Mouse (Mus musculus) lung, embryonic 15.5 days (tissue): Measurements from ENCODE around the gene Cd302. TPM values are rescaled to one million over a fixed set of nuclear protein-coding genes. Genes with fewer than 3 reads are reported as not detected.

Experiments
- ATAC-seq: fragments of 200-750 bp; cut with Nextera tagmentation; 2 replicates; pipeline ENCODE4 v1.8.0; 2017; ENCODE audit warnings: moderate number of reproducible peaks, borderline replicate concordance; ENCODE audit not compliant: low FRiP score, low TSS enrichment; ENCODE audit errors: extremely low read depth
- H3K27ac ChIP-seq: fragments of 300-500 bp; sonication (generic); 2 replicates; pipeline ENCODE4 v1.5.1; 2015; ENCODE audit warnings: moderate library complexity, mild to moderate bottlenecking, inconsistent platforms
- H3K27me3 ChIP-seq: fragments of 300-500 bp; sonication (generic); 2 replicates; pipeline ENCODE4 v1.6.1; 2015; ENCODE audit warnings: inconsistent platforms
- H3K36me3 ChIP-seq: fragments of 300-500 bp; sonication (generic); 2 replicates; pipeline ENCODE4 v1.6.1; 2015; ENCODE audit warnings: inconsistent platforms
- H3K4me1 ChIP-seq: fragments of 300-500 bp; sonication (generic); 2 replicates; pipeline ENCODE4 v1.6.1; 2015; ENCODE audit warnings: inconsistent platforms
- H3K4me2 ChIP-seq: fragments of 300-500 bp; sonication (generic); 2 replicates; pipeline ENCODE4 v1.6.1; 2015; ENCODE audit warnings: inconsistent platforms, mild to moderate bottlenecking, moderate library complexity
- H3K4me3 ChIP-seq: fragments of 300-500 bp; sonication (generic); 2 replicates; pipeline ENCODE4 v1.5.1; 2015; ENCODE audit warnings: mild to moderate bottlenecking, inconsistent platforms
- H3K9ac ChIP-seq: fragments of 300-500 bp; sonication (generic); 2 replicates; pipeline ENCODE4 v1.6.1; 2015; ENCODE audit warnings: inconsistent platforms
- H3K9me3 ChIP-seq: fragments of 300-500 bp; sonication (generic); 2 replicates; pipeline ENCODE4 v1.6.1; 2016; ENCODE audit warnings: inconsistent platforms
- WGBS: fragments of 180-500 bp; shearing (Covaris S2); methylation state at CpG from one replicate; pipeline ENCODE4 v1.1.7; 2015; 5-methylcytosine and 5-hydroxymethylcytosine counted together
- polyA plus RNA-seq: library from polyadenylated mRNA; unstranded; fragments of >200 nt; fragmentation: Nextera tagmentation; extraction: Ambion mirVana; gene quantifications from 2 replicates; pipeline ENCODE4 v1.2.1, GENCODE M21; 2015

Gene Cd302
- polyA plus RNA-seq, 1 experiment from 2014 or later: 46.3 TPM

GRCm38 (mm10) chr2:60210821-60211220 lies 73.5 kb downstream of the Cd302 start:
- Histone ChIP-seq H3K9ac (peak overlapping the region; percentile 96), H3K4me1 (peaks cover 30% of the 10 kb centered on the region), H3K4me3 (peak overlapping the region; percentile 90), H3K9me3 (no peaks in the 10 kb centered on the region), H3K27ac (peak overlapping the region; percentile 85; the same call in 1 of the 2 replicates), H3K36me3 (peaks cover 5% of the 10 kb centered on the region; the same call in 1 of the 2 replicates), H3K27me3 (no peaks in the 10 kb centered on the region), H3K4me2 (peak overlapping the region; percentile 60)
- WGBS: 9% methylated on average over 5 of the region's 5 CpGs
- ATAC-seq: no peak

DNA sequence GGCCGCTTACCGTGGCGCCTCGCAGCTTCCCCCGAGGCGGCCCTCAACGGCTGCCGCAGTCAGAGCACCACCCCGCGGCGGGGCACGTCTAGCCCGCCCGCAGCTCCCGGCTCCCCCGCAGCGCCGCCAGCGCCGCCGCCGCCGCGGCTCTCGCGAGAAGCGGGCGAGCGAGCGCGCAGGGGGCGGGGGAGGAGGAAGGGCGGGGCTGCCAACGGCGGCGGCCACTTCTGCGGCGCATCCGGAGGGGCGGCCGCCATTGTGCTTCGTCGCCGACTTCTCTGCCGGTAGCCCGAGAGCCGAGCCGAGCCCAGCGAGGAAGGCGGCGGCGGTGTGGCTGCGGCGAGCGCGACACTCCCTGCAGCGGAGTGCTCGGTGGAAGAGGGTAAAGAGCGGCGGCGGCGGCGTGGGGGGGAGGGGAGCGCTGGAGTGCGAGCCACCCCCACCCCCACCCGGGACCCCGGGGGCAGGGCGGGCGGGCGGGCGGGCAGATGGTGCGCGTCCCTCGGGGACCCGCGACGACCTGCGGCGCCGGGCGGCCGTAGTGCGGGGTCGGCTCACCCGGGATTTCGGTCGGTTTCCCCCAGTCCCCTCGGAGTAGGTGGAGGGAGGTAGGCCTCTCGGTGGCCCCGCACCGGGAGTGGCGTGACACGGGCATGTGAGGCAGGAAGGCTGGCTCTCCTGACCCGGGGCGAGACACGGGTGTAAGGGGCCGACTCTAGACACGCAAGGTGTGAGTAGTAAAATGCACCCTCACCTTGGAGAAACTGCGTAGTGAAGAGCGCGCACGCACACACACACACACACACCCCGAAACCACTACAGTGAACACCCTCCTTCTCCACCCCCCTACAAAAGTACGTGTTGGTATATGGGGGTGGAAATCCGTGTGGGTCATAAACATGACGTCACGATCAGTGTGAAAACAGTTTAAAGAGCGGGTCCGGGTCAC lies 74.3 kb downstream of the Cd302 start, which contains the start of the genes Baz2b and March7:
Gene Baz2b, minus strand, starts transcription at position 137 of the 949 bp plus-strand sequence.
Gene March7, plus strand, starts transcription at position 185 of the 949 bp plus-strand sequence.
- Histone ChIP-seq H3K9ac (peak within 1 kb of the TSS; percentile 96), H3K9me3 (no peaks in the 10 kb centered on the region), H3K27ac (peak within 1 kb of the TSS; percentile 85), H3K4me3 (peak within 1 kb of the TSS; percentile 90), H3K36me3 (peaks cover 7% of the 10 kb centered on the region; the same call in 1 of the 2 replicates), H3K27me3 (no peaks in the 10 kb centered on the region), H3K4me2 (peak within 1 kb of the TSS; percentile 67), H3K4me1 (peaks cover 26% of the 10 kb centered on the region)
- ATAC-seq: peak; percentile 94
- under 1% methylated on average over 72 of the region's 109 CpGs for WGBS

DNA sequence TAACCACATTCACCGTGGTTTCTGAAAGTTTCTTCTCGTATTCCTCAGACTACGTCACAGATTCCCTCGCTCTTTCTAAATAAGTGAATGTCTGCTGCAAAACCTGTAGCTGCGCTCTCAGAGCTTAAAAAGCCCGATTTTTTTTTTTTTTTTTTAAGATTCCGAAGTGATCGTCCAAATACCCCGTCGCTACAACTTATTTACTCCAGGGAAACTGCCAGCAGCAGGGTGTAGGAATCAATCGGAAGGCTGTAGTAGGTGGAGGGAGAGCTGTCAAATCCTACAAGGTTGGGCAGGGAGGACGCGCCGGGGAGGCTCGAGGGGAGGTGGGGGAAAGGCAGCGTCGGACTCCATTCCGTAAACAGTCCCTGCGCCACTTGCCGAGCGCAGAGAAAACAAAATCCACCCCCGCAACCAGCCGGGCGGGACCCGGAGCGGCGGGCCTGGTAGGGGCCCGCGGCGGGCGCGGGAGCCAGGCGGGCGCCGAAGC lies 75.1 kb downstream of the Cd302 start:
- Histone ChIP-seq H3K4me3 (peak overlapping the region; percentile 90), H3K4me2 (peak overlapping the region; percentile 67), H3K4me1 (peaks cover 25% of the 10 kb centered on the region), H3K36me3 (peaks cover 8% of the 10 kb centered on the region; the same call in 1 of the 2 replicates), H3K9me3 (no peaks in the 10 kb centered on the region), H3K27me3 (no peaks in the 10 kb centered on the region), H3K9ac (peak overlapping the region; percentile 96), H3K27ac (peak overlapping the region; percentile 85)
- WGBS: under 1% methylated on average over 32 of the region's 35 CpGs
- ATAC-seq: peak; percentile 65

DNA sequence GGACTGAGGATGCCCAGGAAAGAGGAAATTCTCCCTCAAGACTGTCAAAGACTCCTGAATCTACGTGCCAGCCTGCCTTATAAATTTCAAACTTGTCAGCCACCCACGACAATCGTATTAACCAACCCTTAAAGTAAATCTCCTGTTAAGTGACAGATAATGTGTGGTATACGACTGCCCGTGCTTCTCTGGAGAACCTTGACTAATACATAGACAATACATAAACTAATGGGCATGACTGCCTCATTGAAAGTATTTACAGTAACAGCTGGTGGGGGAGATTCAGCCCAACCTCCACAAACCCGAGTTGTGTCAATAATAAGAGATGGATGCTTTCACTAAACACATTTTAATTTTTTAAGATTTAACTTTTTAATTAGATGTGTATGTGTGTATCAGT lies 78.5 kb downstream of the Cd302 start:
- H3K4me2 ChIP-seq: no peak overlapping the region
- WGBS: 79% methylated on average over 6 of the region's 6 CpGs
- H3K27ac ChIP-seq: no peak overlapping the region
- no peak overlapping the region for H3K9ac ChIP-seq
- no peak for ATAC-seq
- H3K9me3 ChIP-seq: no peaks in the 10 kb centered on the region
- peaks cover 8% of the 10 kb centered on the region for H3K4me1 ChIP-seq
- no peak overlapping the region for H3K4me3 ChIP-seq
- peaks cover 8% of the 10 kb centered on the region; the same call in 1 of the 2 replicates for H3K36me3 ChIP-seq
- H3K27me3 ChIP-seq: no peaks in the 10 kb centered on the region

- ATAC-seq: no peak
- WGBS: 80% methylated on average over 6 of the region's 6 CpGs
- Histone ChIP-seq H3K4me3 (no peak overlapping the region), H3K9ac (no peak overlapping the region), H3K4me1 (peaks cover 8% of the 10 kb centered on the region), H3K27ac (no peak overlapping the region), H3K4me2 (no peak overlapping the region), H3K9me3 (no peaks in the 10 kb centered on the region), H3K36me3 (peaks cover 8% of the 10 kb centered on the region; the same call in 1 of the 2 replicates), H3K27me3 (no peaks in the 10 kb centered on the region)
These were observed 80.1 kb downstream of the Cd302 start for GRCm38 (mm10) chr2:60204162-60204561.

DNA sequence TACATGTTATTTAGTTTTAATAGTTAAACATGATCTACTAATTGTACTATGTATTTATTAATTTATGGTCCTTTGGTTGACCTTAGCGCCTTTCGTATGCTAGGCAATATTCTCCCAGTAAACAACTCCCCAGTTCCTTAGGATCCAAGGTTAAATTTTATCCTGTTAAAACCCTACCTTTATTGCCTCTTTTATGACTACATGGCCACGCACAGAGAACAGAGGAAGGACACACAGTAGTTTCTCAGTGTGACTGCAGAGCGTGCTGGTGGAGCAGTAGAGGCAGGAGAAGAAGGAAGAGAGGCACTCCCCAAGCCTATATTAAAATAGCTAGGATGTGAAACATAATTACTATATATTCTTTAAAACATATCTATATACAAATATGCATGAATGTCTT lies 80.6 kb downstream of the Cd302 start:
- Histone ChIP-seq H3K9me3 (no peaks in the 10 kb centered on the region), H3K9ac (no peak overlapping the region), H3K4me1 (peaks cover 8% of the 10 kb centered on the region), H3K4me3 (no peak overlapping the region), H3K27ac (no peak overlapping the region), H3K36me3 (peaks cover 8% of the 10 kb centered on the region; the same call in 1 of the 2 replicates), H3K27me3 (no peaks in the 10 kb centered on the region), H3K4me2 (no peak overlapping the region)
- WGBS: 90% methylated on average over 4 of the region's 4 CpGs
- no peak for ATAC-seq

- Histone ChIP-seq H3K9me3 (no peaks in the 10 kb centered on the region), H3K36me3 (peaks cover 8% of the 10 kb centered on the region; the same call in 1 of the 2 replicates), H3K27ac (no peak overlapping the region), H3K4me2 (no peak overlapping the region), H3K27me3 (no peaks in the 10 kb centered on the region), H3K4me1 (peaks cover 4% of the 10 kb centered on the region), H3K4me3 (no peak overlapping the region), H3K9ac (no peak overlapping the region)
- WGBS: 78% methylated on average over 8 of the region's 8 CpGs
- ATAC-seq: no peak
These were observed 81.3 kb downstream of the Cd302 start for GRCm38 (mm10) chr2:60202900-60203530.

Other genes starting within 250 kb of the Cd302 start
- 51.5 and 56.9 TPM in 2 replicates for gene Baz2b, start 74.6 kb downstream of the Cd302 start, polyA plus RNA-seq
- gene March7, start 74.6 kb downstream of the Cd302 start, polyA plus RNA-seq: 72.7 and 73.4 TPM in 2 replicates
- gene Ly75, start 98.8 kb upstream of the Cd302 start, polyA plus RNA-seq: 2.1 and 3.5 TPM in 2 replicates